Mouse (Mus musculus) E14TG2a.4 (cell line): Measurements from ENCODE around the gene Zfhx3.

Experiments used
- H3K27me3 ChIP-seq: 2 replicates; pipeline ENCODE4 v1.6.1; 2014; ENCODE audit warnings: low read length, control low read depth; ENCODE audit not compliant: insufficient read depth
- H3K36me3 ChIP-seq: 2 replicates; pipeline ENCODE4 v1.6.1; 2014; ENCODE audit warnings: low read length, control low read depth; ENCODE audit not compliant: insufficient read depth
- H3K4me1 ChIP-seq: replicated peaks from 2 replicates; pipeline ENCODE4 v1.6.1; 2014; ENCODE audit warnings: low read depth, low read length, control low read depth
- H3K4me3 ChIP-seq: replicated peaks from 2 replicates; pipeline ENCODE4 v1.5.1; 2014; ENCODE audit warnings: mild to moderate bottlenecking, low read length
- H3K9me3 ChIP-seq: 2 replicates; pipeline ENCODE4 v1.6.1; 2014; ENCODE audit warnings: low read length, control low read depth
- CTCF ChIP-seq: conservative IDR thresholded peaks from 2 replicates; pipeline ENCODE4 v1.5.1; 2014; ENCODE audit warnings: low read length
- NANOG ChIP-seq: IDR thresholded peaks from 2 replicates; pipeline ENCODE4 v1.6.1; 2014; ENCODE audit warnings: borderline replicate concordance, low read length, mixed read lengths
- POU5F1 ChIP-seq: IDR thresholded peaks from 2 replicates; pipeline ENCODE4 v1.6.1; 2014; ENCODE audit warnings: low read length, borderline replicate concordance

The Zfhx3 gene

DNA sequence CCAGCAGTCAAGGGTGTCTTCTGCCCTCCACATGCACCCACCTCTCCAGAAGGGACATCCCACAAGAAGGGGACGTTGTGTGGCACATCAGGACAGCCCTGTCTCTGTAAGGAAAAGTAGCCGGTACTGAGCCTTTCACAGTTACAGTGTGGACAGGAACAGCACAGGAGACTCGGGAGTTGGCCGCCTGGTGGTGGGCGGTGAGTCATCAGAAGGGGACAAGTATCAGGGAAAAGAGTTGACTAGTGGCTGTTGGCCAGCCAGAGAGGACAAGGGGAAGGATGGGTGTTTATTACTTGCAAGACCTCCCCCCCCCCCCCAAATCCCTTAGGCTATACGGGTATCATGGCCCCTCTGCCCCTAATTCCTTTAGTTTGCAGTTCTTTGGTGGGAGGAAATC is 940.9 kb downstream of the Zfhx3 start:
- Histone ChIP-seq H3K36me3 (no peaks in the 10 kb centered on the region), H3K9me3 (peaks cover 4% of the 10 kb centered on the region; the same call in 1 of the 2 replicates), H3K4me1 (peaks cover 22% of the 10 kb centered on the region), H3K4me3 (no peak overlapping the region), H3K27me3 (peaks cover 8% of the 10 kb centered on the region)
- no peak for TF ChIP-seq CTCF
- no peak for TF ChIP-seq POU5F1
- TF ChIP-seq NANOG: no peak

DNA sequence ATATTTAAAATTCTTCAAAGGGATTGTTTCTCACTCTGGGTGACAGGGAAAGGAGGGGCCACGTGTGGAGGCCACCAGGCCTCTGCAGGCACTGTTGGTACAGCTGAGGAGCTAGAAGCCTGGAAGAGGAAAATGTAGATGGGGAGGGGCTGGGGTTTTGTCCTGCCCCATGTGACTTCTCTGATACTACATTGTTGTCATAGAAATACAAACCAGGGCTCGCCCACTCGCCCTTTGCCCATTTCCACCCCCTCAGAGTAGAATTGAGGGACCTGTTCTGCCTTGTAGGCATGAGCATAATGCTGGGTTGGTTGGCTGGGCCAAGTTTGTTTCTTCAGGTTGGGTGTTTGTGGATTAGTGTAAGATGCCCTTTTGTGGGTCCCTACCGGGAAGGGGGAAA is 942.5 kb downstream of the Zfhx3 start:
- H3K4me1 ChIP-seq: peaks cover 21% of the 10 kb centered on the region
- no peaks in the 10 kb centered on the region for H3K36me3 ChIP-seq
- peaks cover 16% of the 10 kb centered on the region for H3K27me3 ChIP-seq
- no peak overlapping the region for H3K4me3 ChIP-seq
- peaks cover 4% of the 10 kb centered on the region; the same call in 1 of the 2 replicates for H3K9me3 ChIP-seq
- TF ChIP-seq POU5F1 (no peak), CTCF (no peak), NANOG (no peak)

DNA sequence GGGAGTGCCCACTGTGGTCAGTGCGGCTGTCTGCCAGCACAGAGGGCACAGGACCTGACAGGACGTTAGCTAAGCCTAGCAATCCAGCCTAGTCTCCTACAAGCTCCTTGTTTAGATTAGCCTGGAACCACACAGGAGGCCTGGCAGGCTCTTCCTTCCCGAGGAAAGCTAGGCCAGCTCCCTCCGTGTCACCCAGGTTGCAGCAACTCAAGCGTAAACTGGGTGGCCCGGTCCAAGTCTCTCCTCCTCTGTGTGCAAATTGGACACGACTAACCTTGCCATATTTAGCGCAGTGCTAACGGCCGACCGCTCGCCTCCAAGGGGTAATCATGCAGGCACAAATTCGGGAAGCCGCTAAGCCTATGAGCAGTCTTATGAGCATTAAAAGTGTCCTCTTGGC is 943.0 kb downstream of the Zfhx3 start:
- H3K9me3 ChIP-seq: peaks cover 4% of the 10 kb centered on the region; the same call in 1 of the 2 replicates
- no peak overlapping the region for H3K4me3 ChIP-seq
- peaks cover 18% of the 10 kb centered on the region for H3K4me1 ChIP-seq
- H3K36me3 ChIP-seq: no peaks in the 10 kb centered on the region
- TF ChIP-seq POU5F1 (no peak), CTCF (no peak), NANOG (no peak)
- H3K27me3 ChIP-seq: peaks cover 16% of the 10 kb centered on the region

DNA sequence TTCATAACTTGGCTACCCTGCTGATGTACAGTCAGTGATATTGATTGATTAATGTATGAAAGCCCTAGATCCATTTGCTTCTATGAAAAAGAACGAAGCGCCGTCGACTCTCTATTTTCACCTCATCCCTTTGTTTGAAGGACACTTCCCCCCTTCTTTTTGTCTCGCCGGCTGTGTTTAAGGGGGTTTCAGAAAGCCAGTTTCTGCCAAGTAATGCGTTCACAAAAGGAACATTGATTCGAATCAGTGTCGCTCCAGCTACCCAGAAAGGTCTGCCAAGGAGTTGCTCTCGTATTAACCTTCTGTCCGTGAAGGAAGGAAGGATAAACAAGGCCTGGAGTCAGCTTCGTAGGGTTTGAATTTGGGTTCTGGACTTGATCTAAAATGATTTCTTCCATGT is 943.4 kb downstream of the Zfhx3 start:
- H3K4me1 ChIP-seq: peaks cover 18% of the 10 kb centered on the region
- H3K27me3 ChIP-seq: peaks cover 19% of the 10 kb centered on the region
- no peaks in the 10 kb centered on the region for H3K36me3 ChIP-seq
- H3K4me3 ChIP-seq: no peak overlapping the region
- TF ChIP-seq NANOG (no peak), CTCF (no peak), POU5F1 (no peak)
- H3K9me3 ChIP-seq: peaks cover 4% of the 10 kb centered on the region; the same call in 1 of the 2 replicates

DNA sequence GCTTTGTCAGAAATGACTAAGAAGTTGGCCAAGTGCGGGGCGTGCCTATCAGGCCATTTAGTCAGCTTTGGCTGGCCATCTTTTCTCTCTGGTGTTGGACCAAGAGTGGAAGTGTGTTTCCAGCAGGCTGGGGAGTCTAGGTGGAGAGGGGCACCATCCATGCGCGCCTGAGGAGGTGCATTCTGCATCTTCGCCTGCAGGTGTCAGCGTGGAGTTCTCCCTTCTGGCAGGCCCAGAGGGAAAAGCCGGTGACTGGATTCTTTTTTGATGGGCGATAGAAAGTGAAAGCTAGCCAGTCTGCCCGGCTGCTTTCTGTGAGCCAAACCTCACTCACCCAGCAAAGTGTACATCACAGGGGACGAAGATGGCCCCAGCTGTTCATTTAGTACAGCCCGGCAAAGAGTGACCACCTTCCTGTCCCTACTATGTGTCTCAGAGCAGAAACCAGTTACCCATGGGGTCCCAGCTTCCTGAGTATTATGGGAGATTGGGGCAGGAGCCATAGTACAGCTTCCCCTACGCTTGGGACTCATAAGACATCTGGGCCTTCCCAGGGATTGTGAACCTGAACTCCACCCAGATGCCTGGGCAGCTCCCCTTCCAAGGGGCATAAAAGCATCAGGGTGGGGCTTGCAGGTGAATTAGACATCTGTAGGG is 944.3 kb downstream of the Zfhx3 start:
- Histone ChIP-seq H3K4me1 (peaks cover 18% of the 10 kb centered on the region), H3K27me3 (peaks cover 20% of the 10 kb centered on the region), H3K36me3 (no peaks in the 10 kb centered on the region), H3K9me3 (no peaks in the 10 kb centered on the region), H3K4me3 (0 out of 2 replicates have a peak overlapping the region, but pooled peaks have one; percentile 30)
- peak; percentile 77 for TF ChIP-seq CTCF
- no peak for TF ChIP-seq NANOG

DNA sequence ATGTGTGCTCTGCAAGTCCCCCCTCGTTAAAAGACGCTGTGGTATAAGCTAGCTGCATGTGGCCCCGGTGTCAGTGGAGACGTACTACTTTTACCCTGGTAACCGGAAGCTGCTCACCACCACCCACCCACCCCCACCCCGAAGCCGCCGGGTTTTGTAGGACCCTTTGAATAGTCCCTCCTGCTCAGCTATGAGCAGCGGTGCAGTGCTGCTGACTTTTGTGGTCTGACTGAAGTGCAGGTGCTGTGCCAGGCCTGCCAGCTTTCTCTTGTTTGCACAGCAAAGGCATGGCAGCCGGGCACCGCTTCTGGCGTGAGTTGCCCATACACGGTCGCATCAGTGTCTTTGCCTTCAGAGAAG is 944.8 kb downstream of the Zfhx3 start:
- no peaks in the 10 kb centered on the region for H3K36me3 ChIP-seq
- H3K4me3 ChIP-seq: 0 out of 2 replicates have a peak overlapping the region, but pooled peaks have one; percentile 37
- no peak for TF ChIP-seq CTCF
- no peak for TF ChIP-seq POU5F1
- no peak for TF ChIP-seq NANOG
- peaks cover 18% of the 10 kb centered on the region for H3K4me1 ChIP-seq
- H3K27me3 ChIP-seq: peaks cover 20% of the 10 kb centered on the region
- no peaks in the 10 kb centered on the region for H3K9me3 ChIP-seq

DNA sequence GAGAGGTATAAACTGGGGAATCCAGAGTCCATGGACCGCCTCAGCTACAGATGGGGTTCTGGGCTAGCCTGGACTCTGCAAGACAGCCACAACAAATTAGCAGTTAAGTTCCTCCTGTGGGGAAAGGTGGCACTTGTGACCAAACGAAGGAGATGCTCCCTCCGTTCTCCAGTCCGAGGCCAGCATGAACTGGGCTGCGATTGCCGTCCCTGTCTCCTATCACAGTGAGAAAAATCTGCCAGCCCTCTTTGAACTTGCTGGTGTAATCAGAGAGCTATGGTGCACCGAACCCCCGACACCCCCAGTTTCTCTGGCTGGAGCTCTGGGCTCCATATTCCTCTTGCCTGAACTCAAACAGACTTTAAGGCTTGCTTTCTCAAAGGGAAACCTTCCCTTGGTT is 945.4 kb downstream of the Zfhx3 start:
- no peak overlapping the region for H3K4me3 ChIP-seq
- H3K36me3 ChIP-seq: no peaks in the 10 kb centered on the region
- no peak for TF ChIP-seq NANOG
- TF ChIP-seq CTCF: no peak
- no peak for TF ChIP-seq POU5F1
- peaks cover 20% of the 10 kb centered on the region for H3K27me3 ChIP-seq
- peaks cover 15% of the 10 kb centered on the region for H3K4me1 ChIP-seq
- H3K9me3 ChIP-seq: no peaks in the 10 kb centered on the region

DNA sequence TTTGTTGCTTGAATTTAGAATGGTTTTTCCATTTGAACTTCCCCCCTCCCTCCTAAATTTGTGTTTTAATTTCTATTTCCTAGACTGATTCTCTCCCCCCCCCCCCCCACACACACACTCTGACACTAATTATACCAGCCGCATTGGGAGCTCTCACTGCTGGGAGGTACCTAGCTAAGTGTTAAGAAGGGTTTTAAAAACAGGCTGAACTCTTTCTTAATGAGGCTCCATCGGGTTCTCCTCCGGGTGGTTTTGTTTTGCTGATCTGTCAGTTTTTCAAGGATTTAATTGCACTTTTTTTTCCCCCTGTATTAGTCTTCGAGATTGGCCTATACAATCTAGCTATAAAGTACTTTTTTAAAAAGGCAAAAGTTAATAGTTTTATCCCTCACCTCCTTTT is 946.5 kb downstream of the Zfhx3 start:
- peaks cover 20% of the 10 kb centered on the region for H3K27me3 ChIP-seq
- peaks cover 10% of the 10 kb centered on the region for H3K4me1 ChIP-seq
- TF ChIP-seq NANOG: no peak
- no peak for TF ChIP-seq CTCF
- no peak for TF ChIP-seq POU5F1
- no peaks in the 10 kb centered on the region for H3K36me3 ChIP-seq
- no peak overlapping the region for H3K4me3 ChIP-seq
- no peaks in the 10 kb centered on the region for H3K9me3 ChIP-seq

DNA sequence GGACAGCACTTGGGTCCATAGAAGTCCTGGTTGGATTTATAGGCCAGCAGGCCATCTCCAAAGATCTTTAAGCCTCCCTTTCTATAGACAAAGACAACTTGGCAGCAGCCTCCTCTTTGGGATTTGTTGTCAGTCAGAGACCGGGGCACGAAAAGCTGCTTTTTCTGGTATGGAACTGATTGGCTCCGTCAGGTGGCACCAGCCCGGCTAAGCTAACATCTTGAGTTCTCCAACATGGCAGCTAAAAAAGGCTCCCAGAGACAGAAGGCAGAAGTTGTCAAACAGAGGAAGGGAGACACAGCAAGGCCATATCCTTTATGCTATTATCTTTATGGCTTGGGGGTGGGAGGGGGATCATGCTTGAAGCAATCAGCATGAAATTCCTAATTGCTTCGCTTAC is 947.0 kb downstream of the Zfhx3 start:
- no peak overlapping the region for H3K4me3 ChIP-seq
- H3K9me3 ChIP-seq: no peaks in the 10 kb centered on the region
- no peaks in the 10 kb centered on the region for H3K36me3 ChIP-seq
- peaks cover 20% of the 10 kb centered on the region for H3K27me3 ChIP-seq
- no peak for TF ChIP-seq POU5F1
- TF ChIP-seq CTCF: no peak
- TF ChIP-seq NANOG: no peak
- peaks cover 10% of the 10 kb centered on the region for H3K4me1 ChIP-seq
